Mouse (Mus musculus): Measurements from ENCODE around the gene Tmem132d. TPM values are rescaled to one million over a fixed set of nuclear protein-coding genes. Genes with fewer than 3 reads are reported as not detected.
"Not testable (repeated sequence)": the region's sequence is repeated elsewhere in the genome, so short reads cannot be mapped to it uniquely, and the experiment has no call there.

Gene Tmem132d
- total RNA-seq, 4 experiments from 2014 or later, result 20.3 to 21.2 (median 20.8) TPM

- DNase-seq (ENCODE audit: low spot score in 2 of 2), result peak in 1 of 2 experiments; percentile 16
These were observed 332.5 kb downstream of the Tmem132d start for GRCm38 (mm10) chr5:128100331-128100730.

GRCm38 (mm10) chr5:128099439-128099838 lies 333.4 kb downstream of the Tmem132d start:
- DNase-seq (ENCODE audit: low spot score in 2 of 2), result no peak

DNA sequence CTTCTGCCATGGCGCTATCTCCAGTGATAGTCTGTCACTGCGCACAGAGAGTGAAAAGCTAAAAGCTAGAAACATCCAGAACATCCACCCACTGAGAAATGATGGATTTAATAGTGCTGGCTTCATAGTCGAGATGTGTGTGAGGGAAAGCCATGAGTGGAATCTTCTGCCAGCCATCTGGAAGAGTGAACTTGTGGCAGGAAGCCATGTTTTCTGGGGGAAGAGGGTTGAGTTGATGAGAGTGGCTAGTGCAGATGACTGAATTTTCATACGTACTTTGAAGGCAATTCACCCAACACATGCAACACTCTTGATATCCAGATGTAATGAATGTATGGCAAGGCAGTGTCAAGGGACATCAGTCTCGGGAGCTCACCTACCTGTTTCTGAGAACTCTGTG lies 342.3 kb downstream of the Tmem132d start:
- peak in 1 of 2 experiments; percentile 13 for DNase-seq (ENCODE audit: low spot score in 2 of 2)

- DNase-seq (ENCODE audit: low spot score in 2 of 2), result no peak
These were observed 357.4 kb downstream of the Tmem132d start for GRCm38 (mm10) chr5:128075456-128075855.

GRCm38 (mm10) chr5:128072616-128073015 lies 360.3 kb downstream of the Tmem132d start:
- DNase-seq (ENCODE audit: low spot score in 2 of 2), result no peak

GRCm38 (mm10) chr5:128041781-128042180 lies 391.1 kb downstream of the Tmem132d start:
- no peak for DNase-seq (ENCODE audit: low spot score in 2 of 2)

- DNase-seq (ENCODE audit: low spot score in 2 of 2), result no peak
These were observed 392.8 kb downstream of the Tmem132d start for GRCm38 (mm10) chr5:128040036-128040435.

DNA sequence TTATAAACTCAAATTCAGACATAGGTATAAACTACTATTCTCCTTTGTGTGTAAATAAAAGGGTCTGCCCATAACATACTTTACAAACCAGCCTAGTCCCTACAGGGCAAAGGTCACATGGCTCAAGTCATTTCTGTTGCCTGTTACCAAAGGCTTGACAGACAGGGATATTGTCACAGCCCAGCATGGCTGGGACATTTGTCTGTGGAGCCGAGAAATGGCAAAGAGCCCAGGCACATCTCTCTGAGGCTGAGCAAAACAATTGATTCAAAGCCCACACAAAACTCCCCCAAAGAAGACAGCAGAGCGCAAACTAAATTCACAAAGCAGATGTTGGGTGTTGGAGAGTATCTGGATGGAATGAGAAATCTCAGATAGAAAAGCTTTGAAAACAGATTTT lies 405.8 kb downstream of the Tmem132d start:
- peak; percentile 69 to 70 for DNase-seq (ENCODE audit: low spot score in 2 of 2)

GRCm38 (mm10) chr5:128004666-128005065 lies 428.2 kb downstream of the Tmem132d start:
- peak in 1 of 2 experiments; percentile 11 for DNase-seq (ENCODE audit: low spot score in 2 of 2)

DNA sequence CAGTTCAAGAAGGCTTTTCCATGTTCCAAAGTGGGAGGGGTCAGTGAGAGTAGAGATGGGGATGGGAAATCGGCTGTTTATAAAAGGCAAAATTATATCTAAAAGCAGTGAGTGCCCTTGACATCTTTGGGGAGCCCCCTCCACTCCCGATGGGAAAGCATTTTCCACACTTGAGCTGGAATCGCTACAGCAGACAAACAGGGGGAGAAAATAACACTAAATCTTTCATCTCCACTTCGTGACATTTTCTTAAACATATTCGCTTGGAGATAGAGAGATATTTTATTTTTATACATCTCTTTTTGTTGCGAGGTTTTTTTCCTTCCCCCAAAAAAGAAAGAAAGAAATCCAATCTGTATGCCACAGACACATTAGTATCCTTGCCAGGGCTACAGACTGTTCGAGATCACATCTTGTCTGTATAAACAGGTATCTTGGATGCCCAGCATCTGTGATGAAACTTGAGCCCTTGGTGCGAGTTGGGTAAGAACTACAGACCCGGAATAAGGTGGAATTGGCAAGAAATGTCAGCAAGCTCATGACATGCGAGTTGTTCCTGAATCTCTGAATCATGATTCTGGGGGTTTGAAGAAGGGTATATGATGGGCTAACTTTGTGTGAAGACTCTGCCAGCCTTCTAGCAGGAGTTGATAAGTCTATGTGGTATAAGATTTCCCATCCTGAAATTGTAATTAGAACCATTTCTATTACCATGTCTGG lies 436.2 kb downstream of the Tmem132d start:
- DNase-seq (ENCODE audit: low spot score in 2 of 2), result no peak

DNA sequence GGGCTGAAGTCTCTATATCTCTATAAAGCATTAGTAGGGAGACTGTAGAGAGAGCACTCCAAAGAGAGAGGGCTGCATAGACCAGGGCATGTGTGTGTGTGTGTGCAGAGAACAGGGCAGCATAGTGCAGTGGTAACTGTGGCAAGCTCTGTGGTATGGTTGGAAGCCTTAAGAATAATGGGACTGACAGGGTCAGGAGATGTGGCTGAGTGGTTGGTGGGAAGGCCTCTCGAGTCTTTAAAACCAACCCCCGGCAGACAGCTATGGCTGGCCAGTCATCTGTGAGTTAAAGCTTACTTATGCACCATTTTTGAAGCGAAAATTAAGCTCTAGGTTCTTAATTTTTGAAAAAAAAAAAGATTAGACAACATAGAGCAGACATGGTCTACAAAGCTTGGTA lies 439.4 kb downstream of the Tmem132d start:
- DNase-seq (ENCODE audit: low spot score in 2 of 2), result no peak

GRCm38 (mm10) chr5:127990826-127991225 lies 442.1 kb downstream of the Tmem132d start:
- no peak for DNase-seq (ENCODE audit: low spot score in 2 of 2)

DNA sequence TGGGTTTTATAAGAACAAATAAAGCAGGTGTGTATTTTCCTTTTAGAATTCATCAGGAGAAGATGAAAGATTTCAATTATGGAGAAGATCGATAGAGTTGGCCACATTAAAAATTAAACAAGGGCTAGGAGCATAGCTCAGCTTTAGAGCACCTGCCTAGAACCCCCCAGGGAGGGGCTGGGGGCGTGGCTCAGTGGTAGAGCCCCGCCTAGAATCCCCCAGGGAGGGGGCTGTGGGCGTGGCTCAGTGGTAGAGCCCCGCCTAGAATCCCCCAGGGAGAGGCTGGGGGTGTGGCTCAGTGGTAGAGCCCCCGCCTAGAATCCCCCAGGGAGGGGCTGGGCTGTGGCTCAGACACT lies 452.9 kb downstream of the Tmem132d start:
- not testable (repeated sequence) for DNase-seq (ENCODE audit: low spot score in 2 of 2)

GRCm38 (mm10) chr5:127979329-127980002 lies 453.4 kb downstream of the Tmem132d start:
- no peak for DNase-seq (ENCODE audit: low spot score in 2 of 2)

DNA sequence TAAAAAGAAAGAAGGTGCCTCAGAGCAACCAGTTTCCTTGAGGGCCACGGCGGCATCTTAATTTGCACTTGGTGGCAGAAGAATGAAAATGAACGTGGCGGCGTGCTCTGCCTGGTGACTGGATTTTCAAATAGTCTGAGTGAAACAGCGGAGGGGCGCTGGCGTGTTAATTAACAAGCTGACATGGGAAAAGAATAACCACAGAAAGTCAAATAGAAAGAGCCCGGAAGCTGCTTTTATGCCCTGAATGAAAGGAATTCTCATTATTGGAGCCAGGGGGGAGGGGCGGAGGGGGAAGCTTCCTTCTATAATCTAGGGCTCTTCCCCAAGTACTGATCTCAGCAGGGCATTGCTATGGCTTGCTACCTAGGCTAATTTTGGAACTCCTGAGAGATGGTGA lies 456.2 kb downstream of the Tmem132d start:
- no peak for DNase-seq (ENCODE audit: low spot score in 2 of 2)

GRCm38 (mm10) chr5:127965700-127966099 lies 467.2 kb downstream of the Tmem132d start:
- DNase-seq (ENCODE audit: low spot score in 2 of 2), result no peak

GRCm38 (mm10) chr5:127962656-127963055 lies 470.2 kb downstream of the Tmem132d start:
- peak; percentile 21 to 25 for DNase-seq (ENCODE audit: low spot score in 2 of 2)

DNA sequence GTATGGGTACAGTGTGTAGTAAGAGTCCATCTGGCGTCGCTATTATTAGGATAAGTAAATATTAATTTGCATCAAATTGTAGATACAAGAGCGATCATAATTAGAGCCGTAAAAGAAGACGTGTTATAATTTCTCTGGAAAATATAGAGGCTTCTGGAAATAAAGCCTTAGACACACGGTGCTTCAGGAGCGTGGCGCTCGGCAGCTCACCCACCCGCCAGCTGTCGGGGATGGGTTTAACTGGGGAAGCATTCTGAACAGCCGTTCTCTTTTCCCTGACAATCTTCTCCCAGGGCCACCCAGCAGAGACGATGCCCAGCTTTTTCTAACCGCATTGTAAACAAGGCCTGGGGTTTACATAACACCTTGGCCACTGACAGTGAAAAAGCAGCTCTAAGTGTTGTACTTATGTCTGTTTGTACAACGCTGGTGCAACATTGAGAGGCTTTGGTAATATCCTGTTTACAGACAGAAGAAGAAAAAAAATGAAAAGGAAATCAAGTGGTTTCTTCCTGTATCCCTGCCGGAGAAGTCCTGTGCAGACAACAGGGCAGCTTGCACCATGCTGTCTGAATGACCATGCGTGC lies 476.3 kb downstream of the Tmem132d start:
- peak; percentile 68 to 72 for DNase-seq (ENCODE audit: low spot score in 2 of 2)

- DNase-seq (ENCODE audit: low spot score in 2 of 2), result no peak
These were observed 478.6 kb downstream of the Tmem132d start for GRCm38 (mm10) chr5:127954231-127954790.

DNA sequence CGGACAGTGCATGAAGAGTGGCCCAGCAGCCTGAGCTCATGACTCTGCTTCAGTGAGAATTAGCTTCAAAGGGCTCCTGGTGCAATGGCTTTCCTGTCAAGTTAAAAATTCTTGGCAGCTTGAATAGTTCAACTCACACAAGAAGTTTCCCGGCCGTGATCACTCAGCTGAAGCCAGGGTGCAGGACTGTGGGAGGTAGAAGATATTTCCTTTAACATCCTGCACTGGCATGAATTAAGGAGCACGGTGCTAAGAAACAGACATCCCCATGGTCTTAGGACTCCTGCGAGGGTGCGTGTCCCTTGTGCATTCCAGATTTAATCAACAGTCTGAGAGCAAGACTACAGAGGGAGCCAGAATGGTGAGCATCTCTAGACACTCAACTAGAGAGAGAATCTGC lies 480.1 kb downstream of the Tmem132d start:
- DNase-seq (ENCODE audit: low spot score in 2 of 2), result no peak

- no peak for DNase-seq (ENCODE audit: low spot score in 2 of 2)
These were observed 482.3 kb downstream of the Tmem132d start for GRCm38 (mm10) chr5:127950574-127950973.

GRCm38 (mm10) chr5:127947275-127947674 lies 485.6 kb downstream of the Tmem132d start:
- DNase-seq (ENCODE audit: low spot score in 2 of 2), result no peak
